Mouse (Mus musculus) limb, embryonic 13.5 days (tissue): Measurements from ENCODE around the gene Gfra1. TPM values are rescaled to one million over a fixed set of nuclear protein-coding genes. Genes with fewer than 3 reads are reported as not detected.

Experiments used
- ATAC-seq: fragments of 200-750 bp; cut with Nextera tagmentation; 2 replicates; pipeline ENCODE4 v1.8.0; 2017; ENCODE audit warnings: low read depth, moderate number of reproducible peaks, moderate TSS enrichment; ENCODE audit not compliant: low FRiP score
- H3K27ac ChIP-seq: fragments of 300-500 bp; sonication (generic); 2 replicates; pipeline ENCODE4 v1.5.1; 2015; ENCODE audit warnings: inconsistent platforms, mild to moderate bottlenecking, moderate library complexity
- H3K27me3 ChIP-seq: fragments of 300-500 bp; sonication (generic); 2 replicates; pipeline ENCODE4 v1.6.1; 2015; ENCODE audit warnings: mild to moderate bottlenecking, inconsistent platforms
- H3K36me3 ChIP-seq: fragments of 300-500 bp; sonication (generic); 2 replicates; pipeline ENCODE4 v1.6.1; 2015; ENCODE audit warnings: inconsistent platforms, mild to moderate bottlenecking, moderate library complexity
- H3K4me1 ChIP-seq: fragments of 300-500 bp; sonication (generic); 2 replicates; pipeline ENCODE4 v1.6.1; 2015; ENCODE audit warnings: inconsistent platforms
- H3K4me2 ChIP-seq: fragments of 300-500 bp; sonication (generic); replicated peaks from 2 replicates; pipeline ENCODE4 v1.6.1; 2015; ENCODE audit warnings: inconsistent platforms, mild to moderate bottlenecking, moderate library complexity
- H3K4me3 ChIP-seq: fragments of 300-500 bp; sonication (generic); 2 replicates; pipeline ENCODE4 v1.5.1; 2015; ENCODE audit warnings: moderate library complexity, mild to moderate bottlenecking, inconsistent platforms
- H3K9ac ChIP-seq: fragments of 300-500 bp; sonication (generic); 2 replicates; pipeline ENCODE4 v1.6.1; 2015; ENCODE audit warnings: mild to moderate bottlenecking, inconsistent platforms
- H3K9me3 ChIP-seq: fragments of 300-500 bp; sonication (generic); 2 replicates; pipeline ENCODE4 v1.6.1; 2016; ENCODE audit warnings: inconsistent platforms
- WGBS: fragments of 180-500 bp; shearing (Covaris S2); methylation state at CpG from one replicate; pipeline ENCODE4 v1.1.7; 2015; 5-methylcytosine and 5-hydroxymethylcytosine counted together
- polyA plus RNA-seq: library from polyadenylated mRNA; unstranded; fragments of >200 nt; fragmentation: Nextera tagmentation; extraction: Ambion mirVana; gene quantifications from 2 replicates; pipeline ENCODE4 v1.2.1, GENCODE M21; 2015

The Gfra1 gene
- polyA plus RNA-seq, 1 experiment from 2014 or later, result 25.4 TPM

- no peak overlapping the region for H3K27ac ChIP-seq
- peaks cover 19% of the 10 kb centered on the region; the same call in 1 of the 2 replicates for H3K4me1 ChIP-seq
- no peaks in the 10 kb centered on the region for H3K9me3 ChIP-seq
- 42% methylated on average over 7 of the region's 7 CpGs for WGBS
- no peak overlapping the region for H3K4me3 ChIP-seq
- no peaks in the 10 kb centered on the region for H3K36me3 ChIP-seq
- no peak overlapping the region for H3K4me2 ChIP-seq
- H3K27me3 ChIP-seq, result 0 out of 2 replicates have a peak, but pooled peaks cover 7% of the 10 kb centered on the region
- no peak for ATAC-seq
- H3K9ac ChIP-seq, result no peak overlapping the region
Observed at GRCm38 (mm10) chr19:58345137-58345536, 110.6 kb downstream of the Gfra1 start.

GRCm38 (mm10) chr19:58341351-58341750 lies 114.4 kb downstream of the Gfra1 start:
- WGBS, result 87% methylated on average over 4 of the region's 4 CpGs
- no peak overlapping the region for H3K27ac ChIP-seq
- ATAC-seq, result no peak

DNA sequence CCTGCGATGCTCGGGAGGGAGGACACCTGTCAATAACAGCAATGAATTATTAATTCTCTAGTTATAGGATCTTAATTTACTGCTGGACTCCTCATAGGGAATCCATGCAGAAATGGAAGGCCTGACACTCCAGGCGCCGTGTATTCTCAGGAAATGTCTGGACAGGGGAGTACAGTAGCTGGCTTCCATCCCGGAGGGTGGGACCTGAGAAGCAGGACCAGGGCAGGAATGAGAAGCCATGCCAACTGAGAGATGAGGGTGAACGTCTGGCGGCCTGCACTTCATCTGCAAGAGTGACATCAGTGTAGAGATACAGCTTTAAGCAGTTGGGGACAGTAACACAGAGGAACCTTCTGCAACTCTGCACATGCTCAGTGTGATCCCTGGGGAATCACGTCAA lies 115.5 kb downstream of the Gfra1 start:
- no peak overlapping the region for H3K9ac ChIP-seq
- no peak overlapping the region for H3K27ac ChIP-seq
- WGBS, result 85% methylated on average over 8 of the region's 8 CpGs
- no peaks in the 10 kb centered on the region for H3K9me3 ChIP-seq
- H3K27me3 ChIP-seq, result no peaks in the 10 kb centered on the region
- H3K4me1 ChIP-seq, result peaks cover 6% of the 10 kb centered on the region; the same call in 1 of the 2 replicates
- ATAC-seq, result no peak
- no peaks in the 10 kb centered on the region for H3K36me3 ChIP-seq
- H3K4me2 ChIP-seq, result no peak overlapping the region
- H3K4me3 ChIP-seq, result no peak overlapping the region

More at GRCm38 (mm10) chr19:58341351-58341750, 114.4 kb downstream of the Gfra1 start:
- Histone ChIP-seq H3K27me3 (no peaks in the 10 kb centered on the region), H3K4me1 (0 out of 2 replicates have a peak, but pooled peaks cover 8% of the 10 kb centered on the region), H3K9me3 (no peaks in the 10 kb centered on the region), H3K9ac (no peak overlapping the region), H3K4me3 (no peak overlapping the region), H3K36me3 (no peaks in the 10 kb centered on the region), H3K4me2 (no peak overlapping the region)

DNA sequence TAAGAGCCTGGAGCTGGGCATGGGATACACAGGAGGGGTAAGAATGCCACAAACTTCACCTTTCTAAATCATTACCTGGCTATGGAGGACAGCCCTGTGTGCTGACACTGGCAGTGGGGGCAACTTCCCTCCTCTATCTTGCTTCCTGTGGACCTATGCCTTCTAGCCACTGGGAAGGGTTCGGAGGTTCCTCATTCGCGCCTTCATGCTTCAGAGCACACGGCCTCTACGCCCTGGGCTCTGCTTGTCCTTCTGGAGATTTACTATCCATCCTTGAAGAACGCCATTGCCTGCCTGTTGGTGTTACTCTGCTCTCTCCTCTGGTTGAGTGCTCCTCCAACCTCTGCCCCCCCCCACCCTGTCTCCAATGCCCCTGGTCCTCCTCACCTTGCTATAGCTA lies 118.9 kb downstream of the Gfra1 start:
- peaks cover 8% of the 10 kb centered on the region; the same call in 1 of the 2 replicates for H3K4me1 ChIP-seq
- no peaks in the 10 kb centered on the region for H3K9me3 ChIP-seq
- H3K27me3 ChIP-seq, result no peaks in the 10 kb centered on the region
- H3K4me3 ChIP-seq, result no peak overlapping the region
- no peak overlapping the region for H3K4me2 ChIP-seq
- H3K9ac ChIP-seq, result no peak overlapping the region
- ATAC-seq, result no peak
- 86% methylated on average over 6 of the region's 6 CpGs for WGBS
- H3K27ac ChIP-seq, result no peak overlapping the region
- H3K36me3 ChIP-seq, result no peaks in the 10 kb centered on the region

- no peak overlapping the region for H3K4me2 ChIP-seq
- H3K9ac ChIP-seq, result no peak overlapping the region
- no peaks in the 10 kb centered on the region for H3K9me3 ChIP-seq
- WGBS, result 23% methylated on average over 12 of the region's 12 CpGs
- no peak overlapping the region for H3K4me3 ChIP-seq
- H3K36me3 ChIP-seq, result no peaks in the 10 kb centered on the region
- no peaks in the 10 kb centered on the region for H3K27me3 ChIP-seq
- ATAC-seq, result no peak
- no peak overlapping the region for H3K27ac ChIP-seq
- peaks cover 8% of the 10 kb centered on the region; the same call in 1 of the 2 replicates for H3K4me1 ChIP-seq
Observed at GRCm38 (mm10) chr19:58335585-58336530, 119.9 kb downstream of the Gfra1 start.

DNA sequence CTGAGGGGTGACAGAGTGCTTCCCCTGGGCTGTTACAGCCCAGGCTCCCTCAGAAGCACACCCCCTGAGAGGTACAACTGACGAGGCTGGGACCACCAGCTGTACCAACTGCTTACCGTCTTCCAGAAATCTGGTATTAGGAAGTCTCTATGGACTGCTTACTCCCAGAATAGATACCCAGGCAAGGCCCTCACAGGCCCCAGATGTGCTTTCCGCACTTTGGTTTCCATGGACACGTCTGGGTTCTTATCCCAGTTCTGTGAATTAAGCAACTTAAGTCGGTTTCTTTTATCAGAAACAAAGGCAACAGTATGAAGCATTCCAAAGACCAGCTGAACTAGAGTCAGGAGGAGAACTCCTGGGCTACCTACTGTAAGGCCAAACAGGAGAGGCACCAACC lies 126.4 kb downstream of the Gfra1 start:
- no peaks in the 10 kb centered on the region for H3K9me3 ChIP-seq
- H3K4me3 ChIP-seq, result no peak overlapping the region
- H3K4me1 ChIP-seq, result 0 out of 2 replicates have a peak, but pooled peaks cover 7% of the 10 kb centered on the region
- ATAC-seq, result no peak
- whole genome bisulfite sequencing, result 51% methylated on average over 5 of the region's 5 CpGs
- H3K27ac ChIP-seq, result no peak overlapping the region
- no peak overlapping the region for H3K9ac ChIP-seq
- no peak overlapping the region for H3K4me2 ChIP-seq
- H3K36me3 ChIP-seq, result no peaks in the 10 kb centered on the region
- 0 out of 2 replicates have a peak, but pooled peaks cover 3% of the 10 kb centered on the region for H3K27me3 ChIP-seq

DNA sequence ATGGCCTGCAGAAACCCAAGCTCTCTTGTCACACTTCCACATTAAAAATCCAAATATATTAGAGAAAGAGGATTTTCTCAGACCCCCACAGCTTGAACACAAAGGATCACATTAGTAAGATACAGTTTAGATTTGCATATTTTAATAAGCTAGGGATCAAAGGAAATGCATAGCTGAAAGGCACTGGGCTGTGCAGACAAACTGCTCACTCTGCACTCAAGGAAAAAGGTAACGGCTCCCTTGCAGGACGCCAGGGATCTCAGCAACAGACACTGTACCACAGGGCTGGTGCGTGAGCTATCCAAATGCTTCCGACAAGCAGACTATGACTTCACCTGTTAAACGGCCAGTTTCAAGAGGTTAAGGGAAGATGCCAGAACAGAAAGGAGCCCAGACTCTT lies 127.7 kb downstream of the Gfra1 start:
- no peak overlapping the region for H3K27ac ChIP-seq
- no peaks in the 10 kb centered on the region for H3K9me3 ChIP-seq
- 0 out of 2 replicates have a peak, but pooled peaks cover 3% of the 10 kb centered on the region for H3K27me3 ChIP-seq
- WGBS, result 70% methylated on average over 5 of the region's 5 CpGs
- H3K4me3 ChIP-seq, result no peak overlapping the region
- H3K4me1 ChIP-seq, result 0 out of 2 replicates have a peak, but pooled peaks cover 7% of the 10 kb centered on the region
- no peak overlapping the region for H3K9ac ChIP-seq
- no peaks in the 10 kb centered on the region for H3K36me3 ChIP-seq
- no peak for ATAC-seq
- H3K4me2 ChIP-seq, result no peak overlapping the region

DNA sequence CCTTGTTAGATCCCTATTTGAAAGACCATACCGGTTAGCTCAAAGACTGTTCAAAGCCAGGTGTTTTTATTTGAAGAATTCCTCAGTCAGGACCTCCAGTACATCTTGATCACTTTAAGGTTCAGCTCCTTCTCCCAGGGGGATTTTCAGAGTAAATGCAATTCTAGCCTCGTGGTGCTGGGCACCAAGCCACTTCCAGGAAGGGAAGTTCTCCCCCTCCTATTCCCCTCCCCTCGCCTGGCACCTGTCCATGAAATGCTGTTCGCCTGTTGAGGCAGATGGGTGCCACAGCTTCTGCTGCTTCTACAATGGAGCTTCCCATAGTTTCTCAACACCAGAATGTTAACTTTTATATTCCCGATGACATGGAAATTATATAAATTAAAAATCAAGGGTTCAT lies 139.2 kb downstream of the Gfra1 start:
- no peak for ATAC-seq
- no peak overlapping the region for H3K4me3 ChIP-seq
- no peaks in the 10 kb centered on the region for H3K4me1 ChIP-seq
- peaks cover 18% of the 10 kb centered on the region for H3K9me3 ChIP-seq
- H3K4me2 ChIP-seq, result no peak overlapping the region
- WGBS, result 71% methylated on average over 5 of the region's 5 CpGs
- peaks cover 3% of the 10 kb centered on the region; the same call in 1 of the 2 replicates for H3K36me3 ChIP-seq
- no peak overlapping the region for H3K27ac ChIP-seq
- no peak overlapping the region for H3K9ac ChIP-seq
- no peaks in the 10 kb centered on the region for H3K27me3 ChIP-seq

DNA sequence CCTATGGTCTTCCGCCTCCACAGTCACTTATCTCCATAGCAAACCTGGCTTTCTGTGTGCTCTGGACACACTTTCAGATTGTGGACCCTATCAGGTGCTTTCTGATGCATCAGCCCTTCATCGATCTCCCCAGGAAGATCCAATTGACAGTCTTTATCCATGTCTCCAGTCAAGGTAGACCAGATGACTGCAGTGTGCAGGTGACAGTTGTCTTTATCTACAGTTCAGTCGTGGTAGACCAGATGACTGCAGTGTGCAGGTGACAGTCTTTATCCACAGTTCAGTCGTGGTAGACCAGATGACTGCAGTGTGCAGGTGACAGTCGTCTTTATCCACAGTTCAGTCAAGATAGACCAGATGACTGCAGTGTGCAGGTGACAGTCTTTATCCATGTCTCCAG lies 140.0 kb downstream of the Gfra1 start:
- Histone ChIP-seq H3K36me3 (peaks cover 3% of the 10 kb centered on the region; the same call in 1 of the 2 replicates), H3K4me1 (0 out of 2 replicates have a peak, but pooled peaks cover 3% of the 10 kb centered on the region), H3K4me3 (no peak overlapping the region), H3K9ac (no peak overlapping the region), H3K9me3 (peaks cover 18% of the 10 kb centered on the region), H3K27me3 (no peaks in the 10 kb centered on the region), H3K27ac (no peak overlapping the region), H3K4me2 (no peak overlapping the region)
- ATAC-seq, result no peak
- 92% methylated on average over 5 of the region's 5 CpGs for WGBS

- ATAC-seq, result no peak
- WGBS, result 91% methylated on average over 5 of the region's 5 CpGs
- H3K36me3 ChIP-seq, result peaks cover 3% of the 10 kb centered on the region; the same call in 1 of the 2 replicates
- no peak overlapping the region for H3K4me3 ChIP-seq
- no peak overlapping the region for H3K27ac ChIP-seq
- H3K9me3 ChIP-seq, result peaks cover 18% of the 10 kb centered on the region
- no peaks in the 10 kb centered on the region for H3K27me3 ChIP-seq
- 0 out of 2 replicates have a peak, but pooled peaks cover 5% of the 10 kb centered on the region for H3K4me1 ChIP-seq
- no peak overlapping the region for H3K9ac ChIP-seq
- H3K4me2 ChIP-seq, result no peak overlapping the region
Observed at GRCm38 (mm10) chr19:58314631-58315030, 141.1 kb downstream of the Gfra1 start.

DNA sequence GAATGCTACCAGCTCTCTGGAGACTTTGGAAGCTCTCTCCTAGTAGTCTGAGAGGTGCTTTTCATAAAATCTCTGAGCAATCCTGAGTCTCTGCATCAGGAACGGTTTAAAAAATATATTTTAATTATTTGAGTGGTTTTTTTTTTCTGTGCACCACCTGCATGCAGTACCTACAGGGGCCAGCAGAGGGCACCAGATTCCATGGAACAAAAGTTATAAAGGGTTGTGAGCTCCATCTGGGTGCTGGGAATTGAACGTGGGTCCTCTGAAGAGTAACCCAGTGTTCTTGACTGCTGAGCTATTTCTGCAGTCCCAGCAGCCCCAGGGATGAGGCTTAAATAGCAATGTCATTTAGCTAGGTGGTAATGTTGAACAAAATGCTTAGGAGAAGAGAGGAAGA lies 141.9 kb downstream of the Gfra1 start:
- Histone ChIP-seq H3K4me3 (no peak overlapping the region), H3K36me3 (peaks cover 3% of the 10 kb centered on the region; the same call in 1 of the 2 replicates), H3K9ac (no peak overlapping the region), H3K27me3 (no peaks in the 10 kb centered on the region), H3K9me3 (peaks cover 18% of the 10 kb centered on the region), H3K27ac (no peak overlapping the region), H3K4me2 (no peak overlapping the region), H3K4me1 (0 out of 2 replicates have a peak, but pooled peaks cover 5% of the 10 kb centered on the region)
- no peak for ATAC-seq
- 75% methylated on average over 2 of the region's 2 CpGs for WGBS

GRCm38 (mm10) chr19:58312492-58312891 lies 143.2 kb downstream of the Gfra1 start:
- H3K27ac ChIP-seq, result no peak overlapping the region
- 0 out of 2 replicates have a peak, but pooled peaks cover 5% of the 10 kb centered on the region for H3K4me1 ChIP-seq
- ATAC-seq, result no peak
- H3K9ac ChIP-seq, result no peak overlapping the region
- H3K4me2 ChIP-seq, result no peak overlapping the region
- no peak overlapping the region for H3K4me3 ChIP-seq
- peaks cover 18% of the 10 kb centered on the region for H3K9me3 ChIP-seq
- 79% methylated on average over 2 of the region's 2 CpGs for WGBS
- peaks cover 3% of the 10 kb centered on the region; the same call in 1 of the 2 replicates for H3K36me3 ChIP-seq
- H3K27me3 ChIP-seq, result no peaks in the 10 kb centered on the region
